Mouse (Mus musculus): ENCODE results near the gene Slc5a3.

Slc5a3 gene

DNA sequence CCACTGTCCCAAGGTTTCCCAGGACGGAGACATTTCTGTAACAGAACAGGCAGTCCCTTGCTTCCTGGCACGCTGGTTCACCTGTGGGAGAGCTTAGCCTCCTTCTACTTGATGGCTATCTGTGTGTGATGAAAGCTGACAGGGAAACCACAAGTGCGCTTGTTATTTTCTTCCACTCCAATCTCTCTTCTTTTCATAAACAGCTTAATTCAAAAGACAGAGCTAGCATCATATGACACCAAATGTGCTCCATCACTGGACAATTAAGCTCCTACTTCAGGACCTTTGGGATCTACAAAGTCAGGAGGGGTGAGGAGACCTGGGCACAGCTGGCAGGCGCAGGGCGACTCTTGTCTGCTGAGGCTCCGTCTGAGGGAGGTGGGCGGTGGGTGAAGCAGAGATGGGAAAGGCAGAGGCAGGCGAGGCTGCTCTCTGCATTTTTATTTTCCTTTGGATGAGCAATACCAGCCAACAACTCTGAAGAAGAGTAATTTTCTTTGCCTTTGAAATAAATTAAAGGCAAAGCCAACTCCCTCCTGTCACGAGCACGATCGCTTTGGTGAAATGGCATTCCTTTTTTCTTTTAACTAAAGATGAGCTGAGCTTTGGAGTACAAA lies 76.1 kb downstream of the Slc5a3 start:
- no peak for TF ChIP-seq GATA4 (IDR thresholded peaks at IDR 0.05; ENCODE audit: insufficient replicate concordance, low read length)

- TF ChIP-seq GATA4 (IDR thresholded peaks at IDR 0.05; ENCODE audit: insufficient replicate concordance, low read length) = no peak
Observed at GRCm38 (mm10) chr16:92136275-92136674, 78.2 kb downstream of the Slc5a3 start.

Data from liver, adult (tissue).